ENCODE assay signal across 9 mouse cellular contexts in genomic region chr13:94941230-94941629, GRCm38 (mm10). TPM values are rescaled to one million over a fixed set of nuclear protein-coding genes. Genes with fewer than 3 reads are reported as not detected.
A peak's percentile ranks its signal among the peaks of the same experiment; 100 is the strongest.
DNase-seq lines count a peak whose midpoint lies in the region; ATAC-seq and TF ChIP-seq lines count a peak whose summit lies in the region.
"Had no signal": no experiment of that assay in that cellular context is flagged by ENCODE, and none has a peak within 500 bp of the region (broad histone marks: within the 10 kb centered on the region; RNA-seq: fewer than 3 reads in every experiment).

No protein-coding gene starts in this region.

- peak; percentile 64 for DNase-seq in neural tube, embryonic 10.5 days (ENCODE audit: extremely low spot score, low spot score)
- DNase-seq in adrenal gland, postnatal 36 days = peak; percentile 70 to 75
- peak; percentile 89 for DNase-seq in hindbrain, postnatal 0 days (ENCODE audit: low spot score)
- DNase-seq in left cerebral cortex, postnatal 25 days (ENCODE audit: low spot score in 2 of 2) = peak; percentile 55 to 74

- H3K36me3 ChIP-seq in neural tube, embryonic 15.5 days = no peaks in the 10 kb centered on the region
- no peaks in the 10 kb centered on the region for H3K36me3 ChIP-seq in embryonic facial prominence, embryonic 13.5 days
- H3K36me3 ChIP-seq in hindbrain, postnatal 0 days (ENCODE audit: insufficient read depth, low read length) = no peaks in the 10 kb centered on the region
- no peaks in the 10 kb centered on the region for H3K36me3 ChIP-seq in neural tube, embryonic 14.5 days (ENCODE audit: control insufficient read depth, insufficient read depth, low read length)
- H3K36me3 ChIP-seq: stomach, embryonic 15.5 days had no signal

- intact Hi-C loops in left cerebral cortex, postnatal 25 days (cut with DNase I) = loop anchor here (1.0 to 5.0 kb wide), 3 partner anchors 379 to 559 kb away; no protein-coding TSS in a partner anchor

- H3K27me3 ChIP-seq in neural tube, embryonic 15.5 days (replicated peaks) = peaks cover 7% of the 10 kb centered on the region; the same call in 1 of the 2 replicates
- H3K27me3 ChIP-seq in embryonic facial prominence, embryonic 13.5 days = peaks cover 24% of the 10 kb centered on the region
- H3K27me3 ChIP-seq in hindbrain, postnatal 0 days (ENCODE audit: insufficient read depth, low read length) = peaks cover 4% of the 10 kb centered on the region; the same call in 1 of the 2 replicates
- peaks cover 6% of the 10 kb centered on the region; the same call in 1 of the 2 replicates for H3K27me3 ChIP-seq in neural tube, embryonic 14.5 days (ENCODE audit: control insufficient read depth, insufficient read depth, low read length)

- TF ChIP-seq CTCF in hindbrain, postnatal 0 days (IDR thresholded peaks at IDR 0.05; ENCODE audit: low read depth) = peak; percentile 83

- no peaks in the 10 kb centered on the region for H3K4me1 ChIP-seq in neural tube, embryonic 15.5 days
- H3K4me1 ChIP-seq in embryonic facial prominence, embryonic 13.5 days = no peaks in the 10 kb centered on the region
- H3K4me1 ChIP-seq in hindbrain, postnatal 0 days (ENCODE audit: insufficient read depth, low read length) = no peaks in the 10 kb centered on the region
- H3K4me1 ChIP-seq in neural tube, embryonic 14.5 days (ENCODE audit: control insufficient read depth, insufficient read depth, low read length) = no peaks in the 10 kb centered on the region
- H3K4me1 ChIP-seq: stomach, embryonic 15.5 days had no signal

- no peak overlapping the region for H3K4me2 ChIP-seq in neural tube, embryonic 15.5 days
- peak overlapping the region; percentile 5; the same call in 1 of the 2 replicates for H3K4me2 ChIP-seq in embryonic facial prominence, embryonic 13.5 days
- no peak overlapping the region for H3K4me2 ChIP-seq in hindbrain, postnatal 0 days (ENCODE audit: low read depth, low read length)
- no peak overlapping the region for H3K4me2 ChIP-seq in neural tube, embryonic 14.5 days (ENCODE audit: low read depth, low read length)
- H3K4me2 ChIP-seq: stomach, embryonic 15.5 days had no signal

- H3K9ac ChIP-seq in neural tube, embryonic 15.5 days (replicated peaks) = no peak overlapping the region
- H3K9ac ChIP-seq in embryonic facial prominence, embryonic 13.5 days = no peak overlapping the region
- H3K9ac ChIP-seq in hindbrain, postnatal 0 days (replicated peaks; ENCODE audit: low read length) = no peak overlapping the region
- no peak overlapping the region for H3K9ac ChIP-seq in neural tube, embryonic 14.5 days (replicated peaks; ENCODE audit: low read depth, low read length)
- H3K9ac ChIP-seq: stomach, embryonic 15.5 days had no signal

- H3K9me3 ChIP-seq in neural tube, embryonic 15.5 days (replicated peaks) = no peaks in the 10 kb centered on the region
- H3K9me3 ChIP-seq in embryonic facial prominence, embryonic 13.5 days = no peaks in the 10 kb centered on the region
- H3K9me3 ChIP-seq in hindbrain, postnatal 0 days (ENCODE audit: low read length) = no peaks in the 10 kb centered on the region
- H3K9me3 ChIP-seq in neural tube, embryonic 14.5 days (ENCODE audit: control insufficient read depth, low read length) = no peaks in the 10 kb centered on the region
- H3K9me3 ChIP-seq: stomach, embryonic 15.5 days had no signal

- no peak overlapping the region for H3K4me3 ChIP-seq in neural tube, embryonic 15.5 days (replicated peaks)
- no peak overlapping the region for H3K4me3 ChIP-seq in embryonic facial prominence, embryonic 13.5 days
- no peak overlapping the region for H3K4me3 ChIP-seq in hindbrain, postnatal 0 days (ENCODE audit: low read length)
- H3K4me3 ChIP-seq in neural tube, embryonic 14.5 days (ENCODE audit: low read depth, low read length) = no peak overlapping the region
- H3K4me3 ChIP-seq: stomach, embryonic 15.5 days had no signal

- WGBS in neural tube, embryonic 15.5 days = 19% methylated on average over 4 of the region's 4 CpGs
- WGBS in embryonic facial prominence, embryonic 13.5 days = 8% methylated on average over 4 of the region's 4 CpGs
- 14% methylated on average over 4 of the region's 4 CpGs for WGBS in hindbrain, postnatal 0 days
- WGBS in neural tube, embryonic 14.5 days = 14% methylated on average over 4 of the region's 4 CpGs

- no peak overlapping the region for H3K27ac ChIP-seq in neural tube, embryonic 15.5 days (replicated peaks)
- H3K27ac ChIP-seq in embryonic facial prominence, embryonic 13.5 days = no peak overlapping the region
- H3K27ac ChIP-seq in hindbrain, postnatal 0 days = no peak overlapping the region
- H3K27ac ChIP-seq in neural tube, embryonic 14.5 days (ENCODE audit: low read depth, low read length) = no peak overlapping the region
- H3K27ac ChIP-seq: stomach, embryonic 15.5 days had no signal

- ATAC-seq in neural tube, embryonic 15.5 days (ENCODE audit: low FRiP score) = no peak
- 0 out of 2 replicates have a peak, but pooled peaks have one; percentile 15 for ATAC-seq in embryonic facial prominence, embryonic 13.5 days (ENCODE audit: insufficient number of reproducible peaks, insufficient read depth, low FRiP score, low TSS enrichment, low read depth)
- ATAC-seq in hindbrain, postnatal 0 days = 0 out of 2 replicates have a peak, but pooled peaks have one; percentile 58
- ATAC-seq in neural tube, embryonic 14.5 days (ENCODE audit: low read depth) = peak; percentile 69; the same call in 1 of the 2 replicates
- no peak for ATAC-seq in erythroid progenitor cell, adult 5-6 weeks (replicated peaks; ENCODE audit: low FRiP score, poor library complexity, severe bottlenecking)

RNA-seq across cellular contexts. Expression of gene Wdr41, which starts 34.9 kb away (rescaled TPM):
- polyA plus RNA-seq in neural tube, embryonic 15.5 days (2015; fragmentation: Nextera tagmentation; extraction: Ambion mirVana) = 26.8 and 27.5 TPM in 2 replicates
- 10 to 100 TPM; 19.1 to 21.1 TPM for total RNA-seq in adrenal gland, postnatal 36 days (2021)
- polyA plus RNA-seq in embryonic facial prominence, embryonic 13.5 days (2015; fragmentation: Nextera tagmentation; extraction: Ambion mirVana) = 24.2 and 26.3 TPM in 2 replicates
- total RNA-seq in hindbrain, postnatal 0 days (2014; rRNA removed) = 22.2 and 23.7 TPM in 2 replicates
- polyA plus RNA-seq in hindbrain, postnatal 0 days (2015; fragmentation: Nextera tagmentation; extraction: Ambion mirVana) = 24.8 and 26.6 TPM in 2 replicates
- 10 to 100 TPM; 19.0 to 21.7 TPM for total RNA-seq in left cerebral cortex, postnatal 25 days (2021)
- 28.8 and 31.6 TPM in 2 replicates for polyA plus RNA-seq in neural tube, embryonic 14.5 days (2014; fragmentation: Nextera tagmentation; extraction: Ambion mirVana)
- total RNA-seq in erythroid progenitor cell, adult 5-6 weeks (2015; ENCODE audit: low replicate concordance) = 5.9 and 11.2 TPM in 2 replicates
- total RNA-seq in erythroid progenitor cell, adult 5-6 weeks (2017; ENCODE audit: low replicate concordance) = 3.0 and 4.3 TPM in 2 replicates

Comparison
In these comparisons a context has a peak if more than half of its experiments do, and no peak if none do; other contexts are left out.
1. ATAC-seq: peak in embryonic facial prominence, embryonic 13.5 days (single experiment), hindbrain, postnatal 0 days (single experiment) and neural tube, embryonic 14.5 days (single experiment); none in neural tube, embryonic 15.5 days (single experiment) and erythroid progenitor cell, adult 5-6 weeks (single experiment).
2. Peak in every context shown above with its lines, with median percentiles within 50 percentile points of each other: DNase-seq.